Mouse (Mus musculus) cortical plate, adult 2 months (tissue): ENCODE data around the gene H2-Ab1. TPM values are rescaled to one million over a fixed set of nuclear protein-coding genes. Genes with fewer than 3 reads are reported as not detected.

Source experiments
- H3K27ac ChIP-seq: fragments of 200-500 bp; 2 replicates; pipeline ENCODE4 v1.5.1; 2012; ENCODE audit warnings: low read length, control low read depth, inconsistent platforms; ENCODE audit not compliant: insufficient read depth
- H3K4me1 ChIP-seq: fragments of 200-500 bp; 2 replicates; pipeline ENCODE4 v1.6.1; 2011; ENCODE audit warnings: low read length; ENCODE audit not compliant: control insufficient read depth, insufficient read depth
- H3K4me3 ChIP-seq: fragments of 200-500 bp; 2 replicates; pipeline ENCODE4 v1.5.1; 2011; ENCODE audit warnings: mild to moderate bottlenecking, low read length, control low read depth; ENCODE audit not compliant: insufficient read depth
- CTCF ChIP-seq: fragments of 200-500 bp; IDR thresholded peaks from 2 replicates; pipeline ENCODE4 v1.5.1; 2011; ENCODE audit warnings: mild to moderate bottlenecking, control low read depth, low read length; ENCODE audit not compliant: insufficient read depth; ENCODE audit errors: extremely low read depth
- POLR2A ChIP-seq: fragments of 200-500 bp; IDR thresholded peaks from 2 replicates; pipeline ENCODE4 v1.6.1; 2011; ENCODE audit warnings: mild to moderate bottlenecking, low read length, control low read depth; ENCODE audit not compliant: insufficient read depth; ENCODE audit errors: extremely low read depth
- polyA plus RNA-seq: library from polyadenylated mRNA; depleted of rRNA; stranded (reverse); fragments of >200 nt; gene quantifications from 2 replicates; pipeline ENCODE4 v1.2.3, GENCODE M21; 2012; rRNA removed

H2-Ab1 gene
- 3.1 and 3.6 TPM in 2 replicates for polyA plus RNA-seq

GRCm38 (mm10) chr17:34257594-34258375 lies at the start of gene H2-Ab1:
TSS of gene H2-Ab1 (plus strand) at chr17:34257689.
- TF ChIP-seq POLR2A (no peak), CTCF (no peak)
- H3K27ac ChIP-seq, result no peak within 1 kb of the TSS
- no peaks in the 10 kb centered on the region for H3K4me1 ChIP-seq
- no peak within 1 kb of the TSS for H3K4me3 ChIP-seq

- Histone ChIP-seq H3K27ac (no peak overlapping the region), H3K4me1 (no peaks in the 10 kb centered on the region), H3K4me3 (no peak overlapping the region)
- TF ChIP-seq CTCF (no peak), POLR2A (no peak)
Measured at GRCm38 (mm10) chr17:34207866-34208265, 49.6 kb upstream of the H2-Ab1 start.

GRCm38 (mm10) chr17:34208421-34208820 lies 49.1 kb upstream of the H2-Ab1 start:
- TF ChIP-seq CTCF (no peak), POLR2A (no peak)
- Histone ChIP-seq H3K4me1 (no peaks in the 10 kb centered on the region), H3K27ac (no peak overlapping the region), H3K4me3 (no peak overlapping the region)

DNA sequence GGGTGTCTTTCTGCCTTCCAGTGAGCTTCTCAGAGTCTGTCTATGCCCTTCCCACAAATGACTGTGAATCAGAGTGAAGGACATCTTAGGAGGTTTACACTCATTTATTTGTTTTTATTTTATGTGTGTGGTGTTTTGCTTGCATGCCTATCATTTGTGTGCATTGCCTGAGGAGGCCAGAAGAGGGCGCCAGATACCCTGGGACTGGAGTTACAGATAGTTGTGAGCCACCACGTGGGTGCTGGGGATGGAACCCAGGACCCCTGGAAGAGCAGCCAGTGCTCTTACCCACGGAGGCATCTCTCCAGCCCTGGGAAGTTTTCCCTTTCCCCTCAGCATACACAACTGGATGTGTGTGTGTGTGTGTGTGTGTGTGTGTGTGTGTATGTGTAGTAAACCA lies 47.8 kb upstream of the H2-Ab1 start:
- H3K4me3 ChIP-seq, result no peak overlapping the region
- no peaks in the 10 kb centered on the region for H3K4me1 ChIP-seq
- TF ChIP-seq CTCF (no peak), POLR2A (no peak)
- no peak overlapping the region for H3K27ac ChIP-seq

DNA sequence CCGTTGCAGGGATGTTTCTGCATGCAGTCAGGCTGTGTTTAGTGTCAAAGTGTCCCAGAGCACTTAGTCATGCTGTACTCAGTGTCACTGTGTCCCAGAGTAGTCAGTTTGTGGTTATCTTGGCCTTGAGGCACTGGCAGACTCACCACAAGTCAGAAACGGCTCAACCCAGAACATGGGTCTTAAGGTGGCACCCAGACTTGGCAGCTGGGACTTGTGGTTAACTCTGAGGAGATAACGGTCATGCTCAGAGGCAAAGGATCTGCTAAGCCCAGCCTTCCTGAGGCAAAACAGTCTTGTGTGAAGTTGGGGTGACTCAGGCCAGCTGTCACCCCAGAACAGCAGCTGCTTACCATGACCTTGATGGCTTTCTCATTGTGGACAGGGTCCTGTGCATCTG lies 46.9 kb upstream of the H2-Ab1 start:
- H3K4me3 ChIP-seq, result no peak overlapping the region
- no peaks in the 10 kb centered on the region for H3K4me1 ChIP-seq
- H3K27ac ChIP-seq, result no peak overlapping the region
- TF ChIP-seq POLR2A (no peak), CTCF (no peak)

DNA sequence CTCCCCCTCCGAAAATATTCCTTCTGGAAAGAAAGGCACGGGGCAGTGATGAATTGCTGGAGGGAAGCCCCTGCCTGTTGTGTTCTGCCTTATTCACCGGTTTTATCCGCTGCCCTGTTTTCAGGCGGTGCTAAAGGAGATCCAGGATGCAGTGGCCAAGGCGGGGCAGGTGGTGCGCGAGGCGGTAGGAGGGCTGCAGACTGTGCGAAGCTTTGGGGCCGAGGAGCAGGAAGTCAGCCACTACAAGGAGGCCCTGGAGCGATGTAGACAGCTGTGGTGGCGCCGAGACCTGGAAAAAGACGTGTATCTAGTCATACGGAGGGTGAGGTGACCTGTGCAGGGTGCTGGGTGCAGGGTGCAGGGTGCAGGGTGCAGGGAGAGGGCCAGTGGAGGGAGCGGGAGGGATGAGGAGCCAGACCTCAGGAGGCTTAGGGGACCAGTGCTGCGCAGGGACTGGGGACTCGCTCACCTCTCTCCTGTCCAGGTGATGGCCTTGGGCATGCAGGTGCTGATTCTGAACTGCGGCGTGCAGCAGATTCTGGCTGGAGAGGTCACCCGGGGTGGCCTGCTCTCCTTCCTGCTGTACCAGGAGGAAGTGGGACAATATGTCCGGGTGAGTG lies 45.6 kb upstream of the H2-Ab1 start:
- no peak overlapping the region for H3K4me3 ChIP-seq
- TF ChIP-seq POLR2A (no peak), CTCF (no peak)
- H3K27ac ChIP-seq, result no peak overlapping the region
- no peaks in the 10 kb centered on the region for H3K4me1 ChIP-seq

GRCm38 (mm10) chr17:34213936-34214335 lies 43.6 kb upstream of the H2-Ab1 start:
- no peaks in the 10 kb centered on the region for H3K4me1 ChIP-seq
- TF ChIP-seq CTCF, result no peak
- H3K4me3 ChIP-seq, result no peak overlapping the region
- no peak overlapping the region for H3K27ac ChIP-seq

DNA sequence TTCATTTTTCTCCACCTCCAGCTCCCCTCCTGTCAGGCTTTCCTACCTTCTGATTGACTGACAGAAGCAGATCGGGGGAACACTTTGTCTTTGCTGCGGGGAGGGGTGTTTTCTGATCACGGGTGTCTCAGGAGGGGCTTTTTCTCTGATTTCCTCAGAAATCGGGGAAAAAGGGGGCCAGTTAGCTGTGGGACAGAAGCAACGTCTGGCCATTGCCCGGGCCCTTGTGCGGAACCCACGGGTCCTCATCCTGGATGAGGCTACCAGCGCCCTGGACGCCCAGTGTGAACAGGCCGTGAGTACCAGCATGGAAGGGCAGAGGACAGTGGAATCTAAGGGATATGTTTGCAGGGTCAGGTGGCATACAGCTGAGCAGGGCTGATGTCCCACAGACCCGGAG lies 42.3 kb upstream of the H2-Ab1 start:
- TF ChIP-seq POLR2A (no peak), CTCF (no peak)
- Histone ChIP-seq H3K4me1 (no peaks in the 10 kb centered on the region), H3K27ac (no peak overlapping the region), H3K4me3 (no peak overlapping the region)

DNA sequence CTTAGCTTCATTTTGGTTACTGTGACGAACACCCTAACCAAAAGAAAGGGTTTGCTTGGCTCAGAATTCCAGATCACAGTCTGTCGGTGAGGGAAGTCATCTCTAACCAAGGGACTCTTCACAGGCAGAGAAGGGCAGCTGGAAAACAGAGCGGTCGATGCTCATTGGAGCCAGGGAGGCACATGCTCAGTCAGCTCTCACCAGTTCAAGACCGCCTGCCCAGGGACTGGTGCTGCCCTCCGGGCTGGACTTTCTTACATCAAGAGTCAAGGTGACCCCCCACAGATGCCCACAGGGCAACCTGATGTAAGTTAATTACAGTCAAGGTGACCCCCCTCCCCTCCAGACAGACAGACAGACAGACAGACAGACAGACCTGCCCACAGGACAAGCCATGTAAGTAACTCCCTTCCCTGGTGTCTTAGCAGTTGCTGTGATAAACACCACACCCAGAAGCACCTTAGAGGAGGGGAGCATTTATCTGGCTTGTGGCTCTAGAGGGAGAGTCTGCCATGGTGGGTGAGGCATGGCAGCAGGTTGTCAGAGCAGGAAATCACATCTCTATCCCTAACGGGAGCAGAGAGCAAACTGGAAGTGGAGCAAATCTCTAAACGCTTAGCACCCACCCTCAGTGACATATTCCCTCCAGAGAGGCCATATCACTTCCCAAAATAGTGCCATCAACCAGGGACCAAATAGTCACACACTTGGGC lies 40.1 kb upstream of the H2-Ab1 start:
- TF ChIP-seq CTCF, result no peak
- no peak for TF ChIP-seq POLR2A
- Histone ChIP-seq H3K27ac (no peak overlapping the region), H3K4me1 (no peaks in the 10 kb centered on the region), H3K4me3 (no peak overlapping the region)
